Mouse (Mus musculus) brain, adult 2 months (tissue): Measurements from ENCODE around the gene Trim80.
"Not testable (repeated sequence)": the region's sequence is repeated elsewhere in the genome, so short reads cannot be mapped to it uniquely, and the experiment has no call there.

ENCODE experiments used
- DNase-seq: peaks from one replicate; pipeline ENCODE4 v3.0.0; 2011; ENCODE audit warnings: low read depth, low spot score

Gene Trim80

DNA sequence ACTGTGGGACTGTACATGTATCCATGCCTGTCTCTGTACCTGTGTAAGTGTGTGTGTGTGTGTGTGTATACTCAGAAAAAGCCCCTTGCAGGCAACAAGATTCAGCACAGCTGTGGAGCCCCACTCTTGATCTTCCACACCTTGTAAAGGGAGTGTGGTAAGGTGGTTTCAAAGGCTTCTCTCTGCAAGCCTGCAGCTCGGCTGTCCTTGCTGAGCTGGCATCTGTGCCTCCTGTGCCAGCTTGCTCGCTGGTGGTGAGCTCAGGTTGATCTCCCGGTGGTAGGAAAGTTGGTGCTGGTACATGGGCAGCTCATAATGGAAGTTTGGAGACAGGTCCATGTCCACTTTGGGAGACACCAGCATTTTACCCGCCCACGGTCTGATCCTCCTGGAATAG is 21.5 kb downstream of the Trim80 start:
- DNase-seq, result no peak

DNA sequence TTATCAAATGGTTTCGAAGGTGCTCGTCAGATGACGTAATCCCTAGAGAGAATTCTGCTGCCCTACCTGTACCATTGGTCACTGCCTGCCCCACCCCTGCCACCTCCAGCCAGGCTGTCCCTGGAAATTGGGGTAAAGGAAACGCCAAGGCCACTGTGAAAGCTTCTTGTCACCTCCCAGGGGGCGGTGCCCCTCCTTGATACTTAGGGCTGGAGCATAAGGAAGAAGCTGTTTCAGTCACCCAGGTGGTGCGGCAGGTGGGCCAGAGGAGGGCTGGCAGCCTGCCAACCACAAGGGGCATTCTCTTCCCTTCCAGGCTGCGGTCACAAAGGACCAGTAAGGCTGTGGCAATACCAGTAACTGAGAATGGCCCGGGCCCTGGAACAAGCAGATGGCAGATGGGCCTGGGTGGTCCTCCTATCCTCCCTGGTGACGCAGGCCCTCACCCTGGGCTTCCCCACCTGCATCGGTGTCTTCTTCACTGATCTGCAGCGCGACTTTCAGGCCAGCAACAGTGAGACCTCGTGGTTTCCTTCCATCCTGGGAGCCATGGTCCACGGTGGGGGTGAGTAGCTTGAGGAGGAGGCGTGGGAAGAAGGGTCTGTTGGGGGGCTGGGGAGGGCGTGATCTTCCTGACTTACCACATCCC is 22.0 kb downstream of the Trim80 start, which contains the start of gene Slc16a5:
Gene Slc16a5 (plus strand): TSS at position 232 of the 649 bp plus-strand sequence.
- no peak for DNase-seq

DNA sequence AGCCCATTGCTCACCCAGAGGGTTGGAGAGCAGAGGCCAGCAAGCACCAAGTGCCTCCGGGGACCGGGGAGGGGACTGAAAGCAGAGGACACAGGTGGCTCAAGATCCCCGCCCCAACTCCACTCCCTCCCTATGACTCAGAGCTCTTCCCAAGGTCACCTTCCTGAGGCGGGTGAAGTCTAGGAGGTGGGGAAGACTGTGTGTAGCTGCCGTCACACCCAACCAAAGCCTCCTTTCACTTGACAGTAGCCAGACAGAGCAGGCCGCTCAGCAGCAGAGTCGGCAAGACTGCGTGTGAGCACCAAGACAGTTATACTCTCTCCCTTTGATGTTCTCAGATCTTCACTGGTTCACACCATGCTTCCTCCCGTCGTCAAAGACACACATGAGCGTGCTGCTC is 23.1 kb downstream of the Trim80 start:
- no peak for DNase-seq

DNA sequence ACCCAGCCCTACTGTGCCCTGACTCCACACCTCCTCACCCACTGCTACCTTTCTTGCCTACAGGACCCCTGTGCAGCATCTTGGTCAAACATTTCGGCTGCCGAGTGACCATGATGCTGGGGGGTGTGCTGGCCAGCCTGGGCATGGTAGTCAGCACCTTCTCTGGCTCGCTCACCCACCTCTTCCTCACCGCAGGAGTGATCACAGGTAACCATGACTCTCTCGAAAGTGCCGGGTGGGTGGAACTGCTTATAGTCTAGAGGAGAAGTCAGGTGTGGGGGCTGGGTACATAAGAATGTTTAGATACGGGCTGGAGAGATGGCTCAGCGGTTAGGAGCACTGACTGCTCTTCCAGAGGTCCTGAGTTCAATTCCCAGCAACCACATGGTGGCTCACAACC is 24.5 kb downstream of the Trim80 start:
- DNase-seq, result no peak

DNA sequence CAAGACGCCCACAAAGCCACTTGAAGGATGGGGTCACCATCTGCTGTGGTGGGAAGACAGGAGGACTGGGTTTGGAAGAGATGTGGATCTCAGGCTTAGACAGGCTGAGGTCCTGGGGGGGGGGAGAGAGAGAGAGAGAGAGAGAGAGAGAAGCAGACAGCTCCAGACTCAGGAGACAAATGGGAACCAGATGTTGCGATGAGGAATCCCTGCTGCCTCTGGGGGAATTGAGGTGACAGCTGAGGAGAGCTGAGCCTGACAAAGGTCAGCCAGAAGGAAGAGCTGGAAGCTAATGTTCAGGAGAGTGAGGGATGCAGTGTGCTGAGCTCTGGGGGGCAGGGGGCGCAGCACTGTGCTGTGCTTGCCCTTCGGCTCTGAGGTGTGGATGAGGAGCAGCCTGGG is 26.9 kb downstream of the Trim80 start:
- no peak for DNase-seq

DNA sequence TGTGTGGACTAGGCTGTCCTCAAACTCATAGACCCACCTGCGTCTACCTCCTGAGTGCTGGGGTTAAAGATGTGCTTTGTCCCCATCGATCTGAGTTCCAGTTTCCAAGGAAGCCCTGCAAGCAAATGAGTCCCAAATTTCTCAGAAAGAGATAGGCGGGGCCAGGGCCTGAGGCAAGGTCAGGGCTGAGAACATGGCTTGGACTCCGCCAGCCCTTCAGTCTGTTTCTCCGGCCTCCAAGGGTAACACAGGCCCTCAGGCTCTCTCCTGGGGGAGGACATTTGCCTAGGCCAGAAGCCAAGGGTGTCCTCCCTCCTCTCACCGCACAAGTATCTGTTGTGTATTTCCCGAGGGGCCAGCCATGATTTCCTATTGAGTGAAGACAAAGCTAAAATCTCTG is 31.8 kb downstream of the Trim80 start:
- DNase-seq, result no peak

DNA sequence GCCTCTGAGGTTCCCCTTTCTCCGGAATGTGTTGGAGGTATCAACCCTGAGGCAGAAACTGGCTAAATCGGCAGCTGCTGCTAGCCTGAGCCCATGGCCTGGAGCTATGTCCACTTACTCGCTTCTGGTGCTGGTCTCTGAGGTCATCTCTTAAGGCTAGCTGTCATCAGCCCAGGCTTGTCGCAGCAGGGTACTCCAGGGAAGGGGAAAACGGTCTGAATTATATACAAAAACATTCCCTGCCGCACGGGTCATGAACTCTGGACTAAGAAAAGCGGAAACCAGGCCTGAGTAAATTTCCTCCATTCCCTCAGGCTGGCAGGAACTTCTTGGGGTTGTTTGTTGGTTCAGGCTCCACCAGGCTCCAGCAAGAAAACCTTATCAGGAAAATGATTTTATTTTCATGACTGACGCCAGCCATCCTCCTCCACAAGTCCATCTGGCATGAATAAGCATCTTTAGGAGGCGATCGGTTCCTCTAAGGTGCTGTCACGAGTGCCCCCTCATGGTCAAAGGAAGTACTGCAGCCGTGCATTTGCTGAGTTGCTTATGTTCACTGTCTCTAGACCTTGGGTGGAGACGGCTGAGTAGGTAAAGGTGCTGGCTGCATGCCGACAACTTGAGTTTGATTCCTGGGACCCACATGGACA is 33.4 kb downstream of the Trim80 start:
- peak; percentile 98 for DNase-seq

DNA sequence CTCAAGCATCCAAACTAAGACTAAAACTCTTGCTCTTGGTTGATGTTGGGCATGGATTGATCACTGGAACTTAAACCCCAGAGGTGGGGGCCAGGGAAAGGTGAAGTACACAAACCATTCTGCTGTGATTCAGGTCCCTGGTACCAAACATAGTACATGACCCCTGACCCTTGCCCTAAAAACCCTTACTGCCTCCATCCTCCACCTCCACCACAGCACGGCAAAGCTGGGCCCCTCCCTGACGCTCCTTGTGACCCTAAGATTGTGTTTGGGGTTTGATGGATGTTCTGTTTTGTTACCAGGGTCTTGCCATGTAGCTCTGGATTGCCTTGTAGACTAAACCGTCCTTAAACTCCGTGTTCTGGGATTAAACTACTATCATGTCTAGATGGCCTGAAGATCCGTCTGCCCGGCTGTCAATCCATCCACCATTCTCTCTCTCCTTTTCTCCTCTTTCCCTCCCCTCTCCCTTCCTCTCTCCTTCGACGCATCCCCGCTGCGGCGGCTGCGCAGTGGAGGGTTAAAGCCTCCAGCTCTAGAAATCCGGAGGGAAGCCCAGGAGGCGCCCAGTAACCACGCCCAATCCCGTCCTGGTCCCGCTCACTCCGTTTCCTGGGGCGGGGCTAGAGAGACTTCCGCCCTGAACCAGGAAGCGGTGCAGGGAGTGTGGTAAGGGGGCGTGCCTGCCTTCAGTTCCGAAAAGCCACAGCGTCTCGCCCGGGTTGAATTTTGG is 34.8 kb downstream of the Trim80 start, which contains the start of gene Armc7:
Gene Armc7 (plus strand): TSS at position 643 of the 733 bp plus-strand sequence.
- DNase-seq, result peak; percentile 98

DNA sequence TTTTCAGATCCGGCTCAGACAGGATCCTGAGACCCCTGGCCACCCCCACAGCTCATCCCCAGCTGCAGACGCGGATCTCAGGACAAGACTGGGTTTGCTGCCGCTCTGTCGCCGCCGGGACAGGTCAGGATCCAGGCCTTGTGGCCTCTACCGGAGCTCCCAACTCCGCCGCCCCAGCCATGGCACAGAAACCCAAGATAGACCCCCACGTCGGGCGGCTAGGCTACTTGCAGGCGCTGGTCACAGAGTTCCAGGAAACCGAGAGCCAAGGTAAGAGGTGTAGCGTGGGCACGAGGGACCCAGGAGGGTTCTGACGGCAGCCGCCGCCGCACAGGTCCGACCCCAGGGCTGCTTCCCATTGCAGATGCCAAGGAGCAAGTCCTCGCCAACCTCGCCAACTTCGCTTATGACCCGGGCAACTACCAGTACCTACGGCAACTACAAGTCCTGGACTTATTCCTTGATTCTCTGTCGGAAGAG is 35.5 kb downstream of the Trim80 start:
- DNase-seq, result no peak

DNA sequence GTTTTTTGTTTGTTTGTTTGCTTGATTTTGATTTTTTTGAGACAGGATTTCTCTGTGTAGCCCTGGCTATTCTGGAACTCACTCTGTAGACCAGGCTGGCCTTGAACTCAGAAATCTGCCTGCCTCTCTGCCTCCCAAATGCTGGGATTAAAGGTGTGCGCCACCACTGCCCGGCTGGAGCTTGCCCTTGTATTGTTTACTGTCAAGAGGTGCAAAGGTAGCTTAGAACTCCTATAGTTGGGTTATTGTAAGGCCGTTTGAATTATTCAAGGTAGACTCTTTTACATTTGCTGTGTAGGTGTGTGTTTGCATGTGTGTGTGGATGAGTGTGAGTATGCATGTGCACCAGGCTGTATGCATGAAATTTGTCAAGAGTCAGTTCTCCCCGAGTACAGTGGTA is 36.3 kb downstream of the Trim80 start:
- not testable (repeated sequence) for DNase-seq

DNA sequence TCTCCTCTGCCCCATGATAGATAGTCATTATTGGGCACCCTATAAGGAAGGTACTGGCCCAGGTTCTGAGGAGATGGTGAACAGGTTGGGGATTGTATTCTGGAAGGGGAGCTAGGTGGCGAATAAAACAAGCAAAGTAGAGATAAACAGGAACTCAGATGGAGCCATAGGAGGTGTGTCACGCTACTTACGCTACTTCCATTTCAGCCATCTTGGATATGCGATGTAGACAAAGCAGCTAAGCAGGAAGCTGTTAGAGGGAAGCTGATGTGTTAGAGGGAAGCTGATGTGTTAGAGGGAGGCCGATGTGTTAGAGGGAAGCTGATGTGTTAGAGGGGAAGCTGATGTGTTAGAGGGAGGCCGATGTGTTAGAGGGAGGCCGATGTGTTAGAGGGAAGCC is 37.0 kb downstream of the Trim80 start:
- not testable (repeated sequence) for DNase-seq

DNA sequence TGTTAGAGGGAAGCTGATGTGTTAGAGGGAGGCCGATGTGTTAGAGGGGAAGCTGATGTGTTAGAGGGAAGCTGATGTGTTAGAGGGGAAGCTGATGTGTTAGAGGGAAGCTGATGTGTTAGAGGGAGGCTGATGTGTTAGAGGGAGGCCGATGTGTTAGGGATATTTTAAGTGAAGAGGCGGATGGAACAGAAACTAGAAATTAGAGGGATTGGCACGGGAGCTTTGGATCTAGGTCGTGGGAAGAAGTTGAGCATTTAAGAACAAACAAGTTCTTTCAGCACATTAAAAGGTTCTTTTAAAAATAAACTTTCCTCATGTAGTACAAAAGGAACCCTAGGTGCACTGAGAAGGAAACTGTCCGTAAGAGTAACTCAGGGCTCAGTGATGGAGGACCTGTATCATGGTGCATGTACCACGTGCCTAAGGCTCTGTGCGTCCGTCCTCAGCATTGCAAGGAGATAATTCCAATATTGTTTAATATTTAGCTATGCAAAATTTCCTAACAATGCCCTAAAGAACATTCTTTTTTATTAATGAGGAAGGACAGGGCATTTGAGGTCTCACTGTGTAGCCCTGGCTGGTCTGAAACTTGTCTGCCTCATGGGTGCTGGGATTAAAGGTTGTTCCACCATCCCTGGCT is 38.1 kb downstream of the Trim80 start:
- peak; percentile 69 for DNase-seq

DNA sequence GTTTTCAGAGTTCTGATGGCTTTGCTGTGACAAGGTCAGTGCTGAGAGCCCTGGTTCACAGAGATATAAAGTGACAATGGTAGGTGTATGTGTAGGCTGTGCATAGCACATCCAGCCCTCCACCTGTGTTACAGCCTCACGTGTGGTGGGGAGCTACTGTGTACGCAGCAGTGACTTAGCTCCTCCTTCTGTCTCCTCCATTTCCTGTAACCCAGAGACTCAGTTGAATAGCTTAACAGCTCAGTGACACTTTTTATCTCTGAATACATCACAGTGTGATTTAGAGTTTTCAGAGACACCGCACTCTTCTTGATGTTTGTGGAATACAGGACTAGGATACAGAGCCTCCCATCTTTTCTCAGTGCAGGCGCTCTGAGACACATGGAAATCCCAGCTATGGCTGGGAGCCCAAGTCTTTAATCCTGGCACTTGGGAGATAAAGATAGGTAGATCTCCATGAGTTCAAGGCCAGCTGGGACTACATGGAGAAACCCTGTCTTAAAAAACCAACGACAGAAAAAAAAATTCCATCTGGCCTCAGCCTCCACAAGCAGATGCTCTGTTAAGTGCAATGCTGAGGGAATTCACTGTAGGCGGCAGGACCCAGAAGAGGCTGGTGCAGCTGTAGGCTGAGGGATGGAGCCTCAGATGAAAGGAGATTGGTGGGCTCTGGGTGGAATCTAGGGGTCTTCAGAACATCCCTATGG is 41.4 kb downstream of the Trim80 start:
- peak; percentile 90 for DNase-seq

DNA sequence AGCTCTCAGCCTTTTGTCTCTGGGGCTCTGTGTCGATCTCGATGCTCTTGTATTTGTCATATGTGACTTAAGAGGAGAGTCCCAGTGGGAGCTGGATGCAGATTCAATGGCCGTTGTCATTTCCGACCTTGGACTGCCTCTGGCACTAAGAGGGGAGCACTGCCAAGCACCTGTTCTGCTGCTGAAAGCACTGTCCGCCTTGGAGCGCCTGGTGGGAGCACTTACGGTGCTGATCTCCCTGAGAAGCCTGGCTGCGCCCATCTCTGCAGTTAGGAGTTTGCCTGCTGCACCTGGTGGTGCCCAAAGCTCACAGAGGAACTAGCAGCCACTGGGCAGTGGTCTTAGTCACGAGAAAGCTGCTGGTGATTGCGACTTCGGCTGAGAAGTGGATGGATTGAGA is 42.9 kb downstream of the Trim80 start:
- no peak for DNase-seq

DNA sequence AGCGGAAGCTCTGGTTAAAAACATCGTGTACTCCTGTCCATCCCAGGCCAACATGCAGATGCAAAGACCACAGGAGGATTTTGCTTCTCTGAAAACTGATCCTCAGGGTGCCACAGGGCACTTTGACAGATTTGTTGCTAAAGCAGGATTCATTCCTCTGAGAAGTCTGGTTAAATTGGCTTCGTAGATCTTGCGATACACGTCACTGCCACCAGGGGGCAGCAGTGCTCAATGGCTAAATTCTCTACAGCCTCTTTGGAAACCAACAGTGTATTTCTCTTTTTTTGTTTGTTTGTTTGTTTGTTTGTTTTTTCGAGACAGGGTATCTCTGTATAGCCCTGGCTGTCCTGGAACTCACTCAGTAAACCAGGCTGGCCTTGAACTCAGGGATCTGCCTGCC is 43.4 kb downstream of the Trim80 start:
- DNase-seq, result peak; percentile 86

DNA sequence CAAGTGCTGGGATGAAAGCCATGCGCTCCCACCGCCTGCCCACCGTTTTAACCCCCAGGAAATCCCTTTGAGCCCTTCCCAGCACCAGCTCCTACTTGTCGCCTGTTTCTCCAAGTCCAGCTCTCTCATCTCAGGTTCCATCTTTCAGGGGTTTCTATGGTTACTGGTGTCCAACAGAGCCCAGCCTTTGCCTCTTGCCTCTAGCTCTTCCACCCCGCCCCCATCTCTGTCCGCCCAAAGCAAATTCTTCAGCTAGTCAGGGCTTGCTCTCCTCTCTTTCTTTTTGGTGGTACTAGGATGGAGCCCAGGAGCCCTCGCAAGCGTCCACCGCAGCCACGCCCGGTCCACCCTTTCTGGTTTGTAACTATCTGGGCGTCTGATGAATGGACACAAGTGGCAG is 44.8 kb downstream of the Trim80 start:
- no peak for DNase-seq

DNA sequence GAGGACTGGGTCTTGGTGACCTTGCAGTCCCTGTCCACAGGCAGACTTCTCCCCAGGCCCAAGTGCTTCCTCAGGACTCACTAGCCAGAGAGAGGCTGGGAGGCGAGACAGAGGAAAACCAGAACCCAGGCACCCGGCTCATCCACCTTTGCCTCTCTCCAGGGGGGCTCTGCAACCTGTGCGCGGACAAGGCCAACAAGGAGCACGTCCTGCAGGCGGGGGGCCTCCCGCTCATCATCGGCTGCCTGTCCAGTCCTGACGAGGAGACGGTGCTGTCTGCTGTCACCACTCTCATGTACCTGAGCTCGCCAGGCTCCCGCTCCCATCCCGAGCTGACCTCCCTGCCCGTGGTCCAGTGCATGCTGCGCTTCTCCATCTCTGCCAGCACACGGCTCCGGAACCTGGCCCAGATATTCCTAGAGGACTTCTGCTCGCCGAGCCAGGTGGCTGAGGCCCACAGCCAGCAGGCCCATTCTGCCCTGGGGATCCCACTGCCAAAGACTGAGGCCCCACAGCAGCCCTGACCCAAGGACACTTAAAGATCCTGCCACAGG is 48.3 kb downstream of the Trim80 start:
- peak; percentile 76 for DNase-seq

DNA sequence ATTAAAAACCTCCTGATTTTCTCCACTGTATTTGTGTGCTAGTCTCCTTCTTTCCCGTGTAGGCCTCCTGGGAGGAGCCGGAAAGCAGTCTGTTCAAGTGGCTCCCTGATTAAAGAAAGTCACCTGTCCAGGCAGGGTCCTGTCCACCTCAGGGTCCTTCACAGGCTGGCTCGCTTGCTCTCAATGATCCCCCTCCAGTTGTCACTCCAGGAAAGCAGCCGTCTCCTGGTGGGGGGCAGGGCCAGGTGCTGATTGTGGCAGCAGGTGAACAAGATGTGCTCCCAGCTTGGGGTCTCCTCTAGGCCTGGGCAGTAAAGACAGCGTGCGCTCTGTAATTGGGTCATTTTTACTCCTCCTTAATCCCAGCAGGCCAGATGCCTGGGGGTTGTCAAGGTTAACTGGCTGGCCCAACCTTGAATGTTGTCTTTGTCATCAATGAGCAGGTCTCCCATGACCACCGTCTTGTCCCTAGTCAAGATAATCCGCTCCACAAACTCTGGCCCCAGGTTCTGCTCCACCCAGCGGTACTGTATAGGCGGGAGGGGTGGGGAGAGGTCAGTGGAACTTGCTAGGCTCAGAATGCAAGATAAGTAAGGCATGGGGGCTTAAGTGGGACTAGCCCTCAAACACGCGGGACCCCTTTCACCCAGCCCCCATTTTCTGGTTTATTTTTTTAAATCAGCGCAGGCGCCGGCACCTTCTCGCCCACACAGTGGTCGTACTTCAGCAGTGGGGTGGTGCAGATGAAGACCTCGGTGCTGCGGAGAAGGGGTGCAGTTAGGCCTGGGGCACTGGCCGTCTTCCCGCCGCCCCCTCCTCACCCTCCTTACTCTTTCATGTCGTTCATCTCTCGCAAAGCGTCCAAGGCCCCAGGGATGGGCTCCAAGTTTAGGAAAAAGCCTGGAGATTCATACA is 50.4 kb downstream of the Trim80 start:
- DNase-seq, result no peak

DNA sequence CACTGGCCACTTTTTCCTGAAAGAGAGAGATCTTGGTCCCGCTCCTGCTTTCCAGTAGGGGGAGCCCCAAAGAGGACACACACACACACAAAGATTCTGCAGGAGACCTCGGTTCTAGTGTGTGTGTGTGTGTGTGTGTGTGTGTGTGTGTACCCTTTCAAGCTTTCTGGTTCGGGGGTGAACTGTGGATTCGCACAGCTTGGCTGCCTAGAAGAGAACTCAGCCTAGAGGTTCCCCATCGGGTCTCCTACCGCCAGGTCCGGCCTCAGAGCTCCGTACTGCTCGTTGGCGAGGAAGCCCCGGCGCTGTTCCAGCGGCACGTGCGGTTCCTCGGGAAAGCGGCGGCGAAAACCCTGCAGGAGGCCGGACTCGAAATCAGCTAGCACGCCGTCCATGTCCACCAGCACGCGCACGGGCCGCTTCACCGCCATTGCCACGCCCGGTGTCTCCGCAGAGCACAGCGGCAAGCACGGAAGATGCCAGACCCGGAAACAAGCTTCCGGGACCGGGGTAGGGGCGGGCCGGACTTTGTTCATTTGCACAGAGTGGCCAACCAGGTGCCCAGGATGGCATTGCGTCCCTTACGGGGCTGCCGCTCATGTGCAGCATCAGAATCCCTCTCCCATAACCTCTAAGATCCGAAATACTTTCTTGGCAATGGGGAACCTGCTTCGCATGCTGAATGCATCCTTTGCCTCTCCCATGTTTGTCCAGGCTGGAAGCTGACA is 51.2 kb downstream of the Trim80 start, which contains the start of gene Nt5c:
Gene Nt5c (minus strand): TSS at position 507 of the 728 bp plus-strand sequence.
- DNase-seq, result peak; percentile 96
